Mouse (Mus musculus) forebrain, embryonic 16.5 days (tissue): ENCODE results near the gene Abcc1. TPM values are rescaled to one million over a fixed set of nuclear protein-coding genes. Genes with fewer than 3 reads are reported as not detected.

Experiments used
- ATAC-seq: fragments of 200-750 bp; cut with Nextera tagmentation; 2 replicates; pipeline ENCODE4 v1.8.0; 2017; ENCODE audit warnings: mild to moderate bottlenecking, moderate library complexity
- H3K27ac ChIP-seq: fragments of 300-500 bp; sonication (generic); 2 replicates; pipeline ENCODE4 v1.5.1; 2014; ENCODE audit warnings: low read length, control low read depth
- H3K27me3 ChIP-seq: fragments of 300-500 bp; sonication (generic); replicated peaks from 2 replicates; pipeline ENCODE4 v1.6.1; 2014; ENCODE audit warnings: low read length; ENCODE audit not compliant: control insufficient read depth, insufficient read depth
- H3K36me3 ChIP-seq: fragments of 300-500 bp; sonication (generic); 2 replicates; pipeline ENCODE4 v1.6.1; 2014; ENCODE audit not compliant: control insufficient read depth, insufficient read depth
- H3K4me1 ChIP-seq: fragments of 300-500 bp; sonication (generic); replicated peaks from 2 replicates; pipeline ENCODE4 v1.6.1; 2014; ENCODE audit warnings: low read length; ENCODE audit not compliant: control insufficient read depth, insufficient read depth
- H3K4me2 ChIP-seq: fragments of 300-500 bp; sonication (generic); 2 replicates; pipeline ENCODE4 v1.6.1; 2014; ENCODE audit warnings: mild to moderate bottlenecking, low read length, control low read depth
- H3K4me3 ChIP-seq: fragments of 300-500 bp; sonication (generic); replicated peaks from 2 replicates; pipeline ENCODE4 v1.5.1; 2014; ENCODE audit warnings: mild to moderate bottlenecking, low read length, control low read depth
- H3K9ac ChIP-seq: fragments of 300-500 bp; sonication (generic); replicated peaks from 2 replicates; pipeline ENCODE4 v1.6.1; 2014; ENCODE audit warnings: low read depth, low read length, control low read depth
- H3K9me3 ChIP-seq: fragments of 300-500 bp; sonication (generic); 2 replicates; pipeline ENCODE4 v1.6.1; 2016; ENCODE audit warnings: low read length; ENCODE audit not compliant: control insufficient read depth
- WGBS: fragments of 180-500 bp; shearing (Covaris S2); extraction: QIAGEN DNeasy Blood & Tissue Kit; methylation state at CpG from one replicate; pipeline ENCODE4 v1.1.7; 2014; 5-methylcytosine and 5-hydroxymethylcytosine counted together
- polyA plus RNA-seq: library from polyadenylated mRNA; unstranded; fragments of >200 nt; fragmentation: Nextera tagmentation; extraction: Ambion mirVana; gene quantifications from 2 replicates; pipeline ENCODE4 v1.2.1, GENCODE M21; 2015

Gene Abcc1
- polyA plus RNA-seq, 1 experiment from 2014 or later: 11.3 TPM

GRCm38 (mm10) chr16:14372382-14372781 lies 11.0 kb downstream of the Abcc1 start:
- no peak overlapping the region for H3K27ac ChIP-seq
- 68% methylated on average over 1 of the region's 1 CpGs for WGBS
- no peak overlapping the region for H3K4me2 ChIP-seq
- H3K36me3 ChIP-seq: no peaks in the 10 kb centered on the region
- no peaks in the 10 kb centered on the region for H3K9me3 ChIP-seq
- no peak overlapping the region for H3K4me3 ChIP-seq
- ATAC-seq: no peak
- peaks cover 21% of the 10 kb centered on the region for H3K4me1 ChIP-seq
- no peaks in the 10 kb centered on the region for H3K27me3 ChIP-seq
- H3K9ac ChIP-seq: no peak overlapping the region

DNA sequence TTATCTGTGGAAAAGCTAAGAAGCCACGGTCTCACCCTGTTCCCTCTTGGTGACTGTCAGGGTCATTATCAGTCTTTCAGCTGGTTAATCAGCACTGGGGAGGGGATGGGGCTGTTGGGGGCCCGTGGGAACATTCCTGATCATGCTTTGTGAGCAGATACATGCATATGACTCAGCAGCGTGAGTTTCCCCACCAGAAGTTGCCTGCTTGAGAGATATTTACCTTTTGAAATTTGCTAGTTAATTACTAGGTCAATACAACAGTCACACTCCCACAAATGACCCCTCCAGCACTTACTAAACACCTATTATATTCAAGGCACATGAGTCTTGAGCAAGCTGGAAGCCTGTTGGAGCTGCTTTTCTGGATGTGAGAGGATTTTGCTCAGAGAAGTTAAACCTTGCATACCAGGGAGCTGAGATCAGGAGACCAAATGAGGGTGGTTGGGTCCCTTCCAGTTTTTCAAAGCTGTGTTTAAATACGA lies 11.5 kb downstream of the Abcc1 start:
- H3K4me2 ChIP-seq: no peak overlapping the region
- WGBS: 42% methylated on average over 4 of the region's 4 CpGs
- no peak for ATAC-seq
- H3K27me3 ChIP-seq: no peaks in the 10 kb centered on the region
- no peaks in the 10 kb centered on the region for H3K9me3 ChIP-seq
- H3K9ac ChIP-seq: 0 out of 2 replicates have a peak overlapping the region, but pooled peaks have one; percentile 17
- H3K4me3 ChIP-seq: no peak overlapping the region
- H3K4me1 ChIP-seq: peaks cover 25% of the 10 kb centered on the region
- H3K36me3 ChIP-seq: no peaks in the 10 kb centered on the region
- H3K27ac ChIP-seq: no peak overlapping the region

DNA sequence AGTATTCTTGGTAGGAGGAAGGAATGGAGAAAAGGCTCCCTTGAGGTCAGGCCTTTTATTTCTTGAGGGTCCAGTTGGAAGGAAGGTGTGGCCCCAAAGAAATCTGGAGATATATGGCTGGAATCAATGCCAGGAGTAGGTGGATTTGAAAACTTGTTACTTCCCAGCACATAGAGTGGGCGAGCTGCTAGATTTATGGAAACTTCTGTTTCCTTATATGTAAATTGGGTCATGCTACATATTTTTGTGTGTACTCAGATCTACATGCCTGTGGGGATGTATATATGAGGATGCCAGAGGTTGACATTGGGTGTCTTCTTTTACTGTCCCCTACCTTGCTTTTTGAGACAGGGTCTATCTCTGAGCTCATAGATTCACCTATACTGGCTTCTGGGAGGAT lies 14.6 kb downstream of the Abcc1 start:
- Histone ChIP-seq H3K4me2 (no peak overlapping the region), H3K9me3 (no peaks in the 10 kb centered on the region), H3K9ac (no peak overlapping the region), H3K36me3 (no peaks in the 10 kb centered on the region), H3K4me1 (peaks cover 25% of the 10 kb centered on the region), H3K4me3 (no peak overlapping the region), H3K27ac (no peak overlapping the region), H3K27me3 (no peaks in the 10 kb centered on the region)
- WGBS: 100% methylated on average over 1 of the region's 1 CpGs
- ATAC-seq: no peak

GRCm38 (mm10) chr16:14376352-14376751 lies 15.0 kb downstream of the Abcc1 start:
- Histone ChIP-seq H3K9me3 (no peaks in the 10 kb centered on the region), H3K27ac (no peak overlapping the region), H3K4me1 (peaks cover 22% of the 10 kb centered on the region), H3K4me3 (no peak overlapping the region), H3K36me3 (no peaks in the 10 kb centered on the region), H3K4me2 (no peak overlapping the region), H3K27me3 (no peaks in the 10 kb centered on the region), H3K9ac (no peak overlapping the region)
- no peak for ATAC-seq
- 84% methylated on average over 2 of the region's 2 CpGs for WGBS

DNA sequence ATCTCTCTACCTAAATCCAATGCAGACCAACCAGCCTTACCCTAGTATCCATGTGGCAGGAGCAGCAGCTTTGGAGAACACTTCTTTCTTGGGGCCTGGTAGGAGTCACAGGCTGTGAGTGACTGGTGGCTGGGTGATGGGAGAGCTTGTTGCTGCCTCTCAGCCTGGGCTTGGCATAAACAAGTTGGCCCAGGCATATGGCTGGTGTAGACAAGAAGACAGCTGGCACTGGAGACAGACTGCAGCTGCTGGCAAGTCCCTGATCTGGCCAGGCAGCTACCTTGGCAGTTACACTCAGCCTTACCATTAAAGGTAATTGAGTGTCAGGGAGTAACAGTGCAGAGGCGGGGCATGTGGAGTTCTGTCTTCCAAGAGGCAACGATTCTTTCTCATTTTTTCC lies 16.0 kb downstream of the Abcc1 start:
- Histone ChIP-seq H3K27ac (peak overlapping the region; percentile 44; the same call in 1 of the 2 replicates), H3K9ac (no peak overlapping the region), H3K4me1 (peaks cover 16% of the 10 kb centered on the region), H3K36me3 (no peaks in the 10 kb centered on the region), H3K27me3 (no peaks in the 10 kb centered on the region), H3K9me3 (no peaks in the 10 kb centered on the region), H3K4me3 (no peak overlapping the region), H3K4me2 (no peak overlapping the region)
- ATAC-seq: peak; percentile 95
- WGBS: 72% methylated on average over 2 of the region's 2 CpGs

DNA sequence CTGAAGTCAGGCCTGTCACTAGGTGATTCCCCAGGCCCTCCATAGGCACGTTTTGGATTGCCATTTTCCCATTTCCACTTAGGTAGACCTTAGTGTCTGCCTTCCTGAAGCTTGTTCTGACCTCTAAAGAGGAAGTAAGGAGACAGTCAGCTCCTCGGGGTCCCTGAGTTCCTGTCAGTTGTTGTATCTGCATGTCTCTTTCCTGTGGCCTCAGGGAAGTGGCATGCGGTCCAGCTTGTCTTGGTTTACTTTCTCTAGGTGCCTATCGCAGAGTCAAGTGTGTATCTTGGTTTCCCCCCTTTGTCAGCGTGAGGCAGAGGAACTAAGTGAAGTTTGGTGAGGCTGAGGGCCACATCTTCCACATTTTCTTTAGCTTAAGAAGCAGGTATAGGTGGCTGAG lies 17.3 kb downstream of the Abcc1 start:
- Histone ChIP-seq H3K4me1 (peaks cover 11% of the 10 kb centered on the region), H3K27me3 (no peaks in the 10 kb centered on the region), H3K36me3 (no peaks in the 10 kb centered on the region), H3K9ac (no peak overlapping the region), H3K4me3 (no peak overlapping the region), H3K9me3 (no peaks in the 10 kb centered on the region), H3K27ac (no peak overlapping the region), H3K4me2 (no peak overlapping the region)
- ATAC-seq: no peak
- 91% methylated on average over 5 of the region's 5 CpGs for WGBS

DNA sequence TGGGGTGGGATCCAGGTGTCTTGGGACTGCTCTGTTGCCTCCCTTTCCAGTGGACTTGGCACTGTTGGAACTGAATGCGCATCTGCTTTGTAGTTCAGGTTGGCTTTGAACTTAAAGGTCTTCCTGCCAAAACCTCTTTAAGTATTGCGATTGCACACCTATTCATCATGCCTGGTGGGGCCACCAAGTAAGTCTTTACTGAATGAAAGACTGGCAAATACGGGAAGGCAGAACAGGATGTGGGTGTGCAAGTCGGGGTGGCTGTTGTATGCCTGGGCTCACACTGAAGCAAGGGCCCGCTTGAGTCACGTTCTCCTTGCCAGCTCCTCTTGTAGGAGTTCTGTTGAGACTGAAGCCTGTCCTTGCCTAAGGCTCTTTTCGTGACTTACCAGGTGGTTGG lies 18.5 kb downstream of the Abcc1 start:
- no peaks in the 10 kb centered on the region for H3K27me3 ChIP-seq
- H3K4me1 ChIP-seq: peaks cover 11% of the 10 kb centered on the region
- no peak overlapping the region for H3K4me2 ChIP-seq
- 92% methylated on average over 7 of the region's 7 CpGs for WGBS
- no peak overlapping the region for H3K4me3 ChIP-seq
- no peaks in the 10 kb centered on the region for H3K36me3 ChIP-seq
- H3K27ac ChIP-seq: no peak overlapping the region
- no peak for ATAC-seq
- no peak overlapping the region for H3K9ac ChIP-seq
- no peaks in the 10 kb centered on the region for H3K9me3 ChIP-seq

- no peak overlapping the region for H3K9ac ChIP-seq
- peaks cover 11% of the 10 kb centered on the region for H3K4me1 ChIP-seq
- no peaks in the 10 kb centered on the region for H3K27me3 ChIP-seq
- no peaks in the 10 kb centered on the region for H3K36me3 ChIP-seq
- H3K4me3 ChIP-seq: no peak overlapping the region
- ATAC-seq: no peak
- H3K9me3 ChIP-seq: no peaks in the 10 kb centered on the region
- H3K27ac ChIP-seq: no peak overlapping the region
- no peak overlapping the region for H3K4me2 ChIP-seq
Observed at GRCm38 (mm10) chr16:14381061-14381665, 19.8 kb downstream of the Abcc1 start.

DNA sequence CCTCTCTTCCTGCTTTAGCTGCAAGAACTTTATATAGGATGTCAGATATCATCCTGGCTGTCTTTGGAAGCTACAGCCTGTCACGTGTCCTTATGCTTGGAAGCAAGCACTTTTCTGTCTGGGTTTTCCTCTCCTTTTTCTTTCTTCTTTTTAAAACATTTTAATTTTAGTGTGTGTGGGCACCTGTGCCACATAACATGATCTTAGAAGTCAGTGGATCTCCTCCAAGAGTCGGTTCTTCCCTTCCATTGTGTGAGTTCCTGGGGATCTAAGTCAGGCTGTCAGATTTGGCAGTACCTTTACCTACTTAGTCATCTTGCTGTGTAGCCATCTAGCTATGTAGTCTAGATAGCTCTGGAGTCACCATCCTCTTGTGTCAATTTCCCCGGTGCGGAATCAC lies 37.9 kb downstream of the Abcc1 start:
- ATAC-seq: no peak
- 95% methylated on average over 4 of the region's 4 CpGs for WGBS
- Histone ChIP-seq H3K4me1 (no peaks in the 10 kb centered on the region), H3K4me2 (no peak overlapping the region), H3K9ac (no peak overlapping the region), H3K27ac (no peak overlapping the region), H3K27me3 (no peaks in the 10 kb centered on the region), H3K9me3 (no peaks in the 10 kb centered on the region), H3K36me3 (no peaks in the 10 kb centered on the region), H3K4me3 (no peak overlapping the region)

DNA sequence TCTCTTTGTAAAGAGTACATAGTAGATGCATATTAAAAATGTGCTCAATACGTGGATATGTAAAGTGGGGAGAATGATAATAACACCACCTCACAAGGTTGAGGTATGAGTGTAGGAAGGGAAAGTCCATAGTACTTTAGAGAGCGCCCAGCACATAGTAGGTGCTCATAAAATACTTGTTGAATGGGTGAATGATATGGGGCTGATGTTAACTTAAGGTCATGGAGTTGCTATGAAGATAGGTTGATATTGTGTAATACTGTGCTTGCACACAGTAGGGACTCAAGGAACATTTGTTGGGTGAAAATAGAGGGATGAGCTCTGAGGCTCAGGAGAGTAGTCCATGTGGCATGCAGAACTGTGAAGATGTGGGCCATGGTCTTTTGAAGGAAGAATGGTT lies 42.1 kb downstream of the Abcc1 start:
- Histone ChIP-seq H3K27me3 (no peaks in the 10 kb centered on the region), H3K4me3 (no peak overlapping the region), H3K4me2 (no peak overlapping the region), H3K9ac (no peak overlapping the region), H3K27ac (no peak overlapping the region), H3K4me1 (no peaks in the 10 kb centered on the region), H3K9me3 (no peaks in the 10 kb centered on the region), H3K36me3 (peaks cover 12% of the 10 kb centered on the region)
- no peak for ATAC-seq
- WGBS: 95% methylated on average over 2 of the region's 2 CpGs
